8 mouse cellular contexts compared by ENCODE assay signal in genomic region chr8:70649324-70649723, GRCm38 (mm10). TPM values are rescaled to one million over a fixed set of nuclear protein-coding genes. Genes with fewer than 3 reads are reported as not detected.
DNase-seq lines count a peak whose midpoint lies in the region; ATAC-seq and TF ChIP-seq lines count a peak whose summit lies in the region.

No protein-coding gene starts in this region.

- peak; percentile 91 for DNase-seq in 3T3-L1 (ENCODE audit: low read depth, low spot score)
- DNase-seq in G1E (ENCODE audit: low spot score): peak; percentile 55
- peak; percentile 93 for DNase-seq in heart, embryonic 10.5 days (ENCODE audit: low spot score)
- peak; percentile 96 for DNase-seq in kidney, adult 9 months
- DNase-seq in lung, postnatal 14 days: peak; percentile 89
- peak; percentile 82 for DNase-seq in testis, postnatal 14 days (ENCODE audit: low spot score)
- no peak for DNase-seq in spleen, adult 18-20 months

- H3K4me3 ChIP-seq in G1E (ENCODE audit: low read depth, low read length): no peak overlapping the region
- no peak overlapping the region for H3K4me3 ChIP-seq in heart, embryonic 10.5 days

- no peaks in the 10 kb centered on the region for H3K9me3 ChIP-seq in G1E (replicated peaks)
- H3K9me3 ChIP-seq in heart, embryonic 10.5 days: no peaks in the 10 kb centered on the region

- H3K27ac ChIP-seq in heart, embryonic 10.5 days: peak overlapping the region; percentile 83

- H3K27me3 ChIP-seq in G1E (ENCODE audit: insufficient read depth, low read length): peaks cover 2% of the 10 kb centered on the region; the same call in 1 of the 2 replicates
- H3K27me3 ChIP-seq in heart, embryonic 10.5 days (ENCODE audit: insufficient read depth, poor library complexity, severe bottlenecking): no peaks in the 10 kb centered on the region

- no peak for TF ChIP-seq CTCF in G1E (IDR thresholded peaks at IDR 0.05; ENCODE audit: low read depth, low read length)

- H3K4me1 ChIP-seq in G1E (ENCODE audit: insufficient read depth, low read depth, low read length): peaks cover 27% of the 10 kb centered on the region
- peaks cover 52% of the 10 kb centered on the region for H3K4me1 ChIP-seq in heart, embryonic 10.5 days

- H3K36me3 ChIP-seq in G1E (replicated peaks): peaks cover 56% of the 10 kb centered on the region
- H3K36me3 ChIP-seq in heart, embryonic 10.5 days: peaks cover 36% of the 10 kb centered on the region

- ATAC-seq in G1E (ENCODE audit: extremely low read depth, insufficient number of reproducible peaks, low FRiP score, poor library complexity, severe bottlenecking): no peak
- peak; percentile 69 for ATAC-seq in common myeloid progenitor, adult 5-6 weeks (replicated peaks; ENCODE audit: low read depth, poor library complexity, severe bottlenecking)

- WGBS in heart, embryonic 10.5 days: 42% methylated on average over 4 of the region's 4 CpGs

RNA-seq across cellular contexts. Expression of gene Pgpep1, which starts 10.9 kb away (rescaled TPM):
- total RNA-seq in G1E (2014; fragmentation: Nextera tagmentation) (16.6 and 23.1 TPM in 2 replicates), G1E (2017) (9.4 and 9.5 TPM in 2 replicates)
- 3.1 and 3.3 TPM in 2 replicates for polyA plus RNA-seq in G1E (2012)
- total RNA-seq in common myeloid progenitor, adult 5-6 weeks (2017): 3.2 and 3.6 TPM in 2 replicates
- 38.0 and 42.0 TPM in 2 replicates for polyA plus RNA-seq in heart, embryonic 10.5 days (2016; fragmentation: Nextera tagmentation; extraction: Ambion mirVana)

RNA-seq across cellular contexts. Expression of gene Gdf15, which starts 17.1 kb away (rescaled TPM):
- total RNA-seq in G1E (2014; fragmentation: Nextera tagmentation): not detected in 2 replicates
- total RNA-seq in G1E (2017): not detected in 2 replicates
- polyA plus RNA-seq in G1E (2012): 0.03 and 0.06 TPM in 2 replicates
- total RNA-seq in common myeloid progenitor, adult 5-6 weeks (2017): 0.29 TPM in 1 of 2 replicates, not detected in the other
- polyA plus RNA-seq in heart, embryonic 10.5 days (2016; fragmentation: Nextera tagmentation; extraction: Ambion mirVana): 0.43 and 1.6 TPM in 2 replicates

RNA-seq across cellular contexts. Expression of gene Lsm4, which starts 23.7 kb away (rescaled TPM):
- total RNA-seq in G1E (2014; fragmentation: Nextera tagmentation) (94.1 and 95.7 TPM in 2 replicates), G1E (2017) (151 and 174 TPM in 2 replicates)
- polyA plus RNA-seq in G1E (2012): 889 and 1,166 TPM in 2 replicates
- 129 and 163 TPM in 2 replicates for total RNA-seq in common myeloid progenitor, adult 5-6 weeks (2017)
- polyA plus RNA-seq in heart, embryonic 10.5 days (2016; fragmentation: Nextera tagmentation; extraction: Ambion mirVana): 344 and 410 TPM in 2 replicates

RNA-seq across cellular contexts. Expression of gene Lrrc25, which starts 33.4 kb away (rescaled TPM):
- 1.3 and 2.6 TPM in 2 replicates for total RNA-seq in G1E (2014; fragmentation: Nextera tagmentation)
- 1.2 and 1.6 TPM in 2 replicates for total RNA-seq in G1E (2017)
- polyA plus RNA-seq in G1E (2012): 1.6 and 1.7 TPM in 2 replicates
- total RNA-seq in common myeloid progenitor, adult 5-6 weeks (2017): 1.6 and 2.6 TPM in 2 replicates
- 0.15 and 1.4 TPM in 2 replicates for polyA plus RNA-seq in heart, embryonic 10.5 days (2016; fragmentation: Nextera tagmentation; extraction: Ambion mirVana)

RNA-seq across cellular contexts. Expression of gene Ssbp4, which starts 40.7 kb away (rescaled TPM):
- total RNA-seq in G1E (2014; fragmentation: Nextera tagmentation): 21.7 and 31.0 TPM in 2 replicates
- total RNA-seq in G1E (2017): 51.7 and 114 TPM in 2 replicates
- polyA plus RNA-seq in G1E (2012): 606 and 1,025 TPM in 2 replicates
- total RNA-seq in common myeloid progenitor, adult 5-6 weeks (2017): 43.8 and 58.4 TPM in 2 replicates
- 67.3 and 107 TPM in 2 replicates for polyA plus RNA-seq in heart, embryonic 10.5 days (2016; fragmentation: Nextera tagmentation; extraction: Ambion mirVana)

Comparison
In these comparisons a context has a peak if more than half of its experiments do, and no peak if none do; other contexts are left out.
1. DNase-seq: peak in 3T3-L1 (single experiment), G1E (single experiment), heart, embryonic 10.5 days (single experiment), kidney, adult 9 months (single experiment), lung, postnatal 14 days (single experiment) and testis, postnatal 14 days (single experiment); none in spleen, adult 18-20 months (0 of 2).